ENCODE assay signal across 8 mouse cellular contexts in the genomic region with DNA sequence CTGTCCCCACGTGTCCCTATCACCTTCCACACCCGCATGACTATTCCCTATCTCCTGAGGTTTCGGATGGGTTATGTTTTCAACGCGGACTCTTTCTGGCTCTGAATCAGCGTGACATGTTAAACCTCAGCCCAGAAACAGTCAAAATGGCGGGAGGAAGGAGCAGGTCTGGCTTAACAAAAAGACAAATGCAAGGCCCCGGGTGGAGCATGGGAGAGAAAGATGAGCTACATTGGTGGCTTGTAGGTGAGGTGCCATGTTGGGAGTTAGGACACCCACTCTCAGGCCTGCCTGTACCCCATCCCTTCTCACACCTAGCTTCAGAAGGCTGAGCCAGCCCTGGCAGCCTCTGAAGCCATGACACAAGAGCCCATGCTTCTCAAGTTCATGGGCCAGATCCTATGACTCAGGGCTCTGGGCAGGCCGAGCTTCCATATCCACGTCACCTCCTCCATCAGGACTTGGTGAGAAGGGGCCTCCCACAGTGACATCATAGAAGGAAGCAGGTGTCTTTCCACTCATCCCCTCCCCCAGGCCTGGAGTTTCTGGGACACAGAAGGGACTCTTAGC.
DNase-seq lines count a peak whose midpoint lies in the region.

No protein-coding gene starts in this region.

- peak; percentile 61 for DNase-seq in urinary bladder, postnatal 14 days (ENCODE audit: low spot score)
- no peak for DNase-seq in urinary bladder, adult 2 months (ENCODE audit: low spot score)
- peak; percentile 66 to 76 for DNase-seq in gastrocnemius, adult 8-10 months (ENCODE audit: low spot score in 2 of 2)
- DNase-seq in kidney, adult 11 months: peak; percentile 49
- DNase-seq in lung, postnatal 4 days: peak; percentile 56 to 67
- DNase-seq in layer of hippocampus, adult 18-20 months (ENCODE audit: low spot score in 2 of 2): no peak
- DNase-seq in left cerebral cortex, adult 11 months (ENCODE audit: low spot score): no peak
- no peak for DNase-seq in spleen, adult 12 weeks (ENCODE audit: low spot score)

Comparison
In these comparisons a context has a peak if more than half of its experiments do, and no peak if none do; other contexts are left out.
1. DNase-seq: peak in urinary bladder, postnatal 14 days (single experiment), gastrocnemius, adult 8-10 months (2 of 2), kidney, adult 11 months (single experiment) and lung, postnatal 4 days (2 of 2); none in urinary bladder, adult 2 months (single experiment), layer of hippocampus, adult 18-20 months (0 of 2), left cerebral cortex, adult 11 months (single experiment) and spleen, adult 12 weeks (single experiment).